Mouse (Mus musculus): ENCODE data around the gene Kcnk7. TPM values are rescaled to one million over a fixed set of nuclear protein-coding genes. Genes with fewer than 3 reads are reported as not detected.
A peak's percentile ranks its signal among the peaks of the same experiment; 100 is the strongest.

The Kcnk7 gene
- polyA plus RNA-seq, 1 experiment from 2014 or later = 0.38 TPM

DNA sequence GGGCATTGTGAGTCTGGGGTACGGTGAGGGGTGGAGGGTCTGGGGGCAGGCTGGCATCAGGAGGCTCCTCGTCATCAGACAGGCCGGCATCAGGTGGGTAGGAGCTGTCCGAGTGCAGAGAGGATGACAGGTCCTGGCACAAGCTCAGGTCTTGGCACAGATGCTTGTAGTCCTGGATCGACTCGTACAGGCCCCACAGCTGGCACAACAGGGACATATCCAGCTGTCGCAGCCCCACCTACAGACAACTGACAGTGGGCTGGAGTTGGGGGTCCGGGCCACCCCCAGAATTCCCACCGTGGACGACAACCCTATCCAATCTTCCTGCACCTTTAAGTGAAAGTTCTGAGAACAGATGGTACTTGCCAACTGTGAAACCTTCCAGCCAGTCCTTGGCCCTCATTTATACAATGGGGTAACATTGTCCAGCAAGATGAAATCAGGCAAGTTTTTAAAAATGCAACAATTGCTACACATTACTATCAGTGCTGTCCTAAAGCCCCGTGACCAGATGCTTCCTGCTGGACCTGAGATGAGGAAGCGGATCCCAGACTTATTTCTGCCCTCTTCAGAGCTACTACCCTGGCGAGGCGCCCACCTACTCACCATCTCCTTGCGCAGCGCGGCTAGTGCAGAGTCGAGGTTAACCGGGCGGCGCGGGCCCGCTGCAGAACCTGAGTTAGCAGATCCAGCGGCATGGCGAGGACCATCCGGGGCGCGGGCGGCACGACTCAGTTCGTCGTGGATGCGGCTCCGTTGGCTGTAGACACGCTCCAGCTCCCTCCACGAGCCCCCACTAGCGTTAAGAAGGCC lies 24.7 kb downstream of the Kcnk7 start:
- Histone ChIP-seq H3K27ac (peak overlapping the region; percentile 94), H3K4me1 (peaks cover 72% of the 10 kb centered on the region), H3K4me2 (peak overlapping the region; percentile 87), H3K4me3 (replicated peaks) (peak overlapping the region; percentile 97), H3K9ac (peak overlapping the region; percentile 97), H3K9me3 (replicated peaks) (no peaks in the 10 kb centered on the region), H3K36me3 (peaks cover 10% of the 10 kb centered on the region; the same call in 1 of the 2 replicates), H3K27me3 (no peaks in the 10 kb centered on the region)
- 7% methylated on average over 37 of the region's 37 CpGs for WGBS
- peak; percentile 24 for ATAC-seq (replicated peaks; ENCODE audit: low FRiP score)

DNA sequence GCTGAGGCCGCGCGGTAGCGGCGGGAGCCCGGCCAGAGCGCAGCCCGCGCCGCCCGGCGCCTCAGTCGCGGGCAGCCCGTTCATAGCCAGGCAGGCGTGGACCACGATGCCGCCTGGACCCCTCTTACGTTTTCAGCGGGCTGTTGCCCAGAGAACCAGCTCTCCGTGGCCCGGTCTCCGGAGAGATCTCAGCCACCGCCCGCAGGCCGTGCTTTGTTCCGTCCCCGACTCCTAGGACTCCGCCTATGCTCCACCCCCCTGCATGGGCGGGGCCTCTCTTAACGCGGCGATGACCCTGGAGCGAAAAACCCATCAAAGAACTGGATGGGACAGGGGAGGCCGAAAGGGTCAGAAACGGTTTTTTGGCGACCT lies 25.3 kb downstream of the Kcnk7 start, which contains the start of gene Fam89b:
Fam89b (minus strand) TSS at position 210 of the 372 bp plus-strand sequence.
- Histone ChIP-seq H3K4me3 (replicated peaks) (peak within 1 kb of the TSS; percentile 97), H3K9me3 (replicated peaks) (no peaks in the 10 kb centered on the region), H3K27ac (peak within 1 kb of the TSS; percentile 94), H3K4me1 (peaks cover 66% of the 10 kb centered on the region), H3K27me3 (no peaks in the 10 kb centered on the region), H3K36me3 (peaks cover 4% of the 10 kb centered on the region; the same call in 1 of the 2 replicates), H3K4me2 (peak within 1 kb of the TSS; percentile 87), H3K9ac (peak within 1 kb of the TSS; percentile 97)
- under 1% methylated on average over 37 of the region's 37 CpGs for WGBS
- peak; percentile 73 for ATAC-seq (replicated peaks; ENCODE audit: low FRiP score)

DNA sequence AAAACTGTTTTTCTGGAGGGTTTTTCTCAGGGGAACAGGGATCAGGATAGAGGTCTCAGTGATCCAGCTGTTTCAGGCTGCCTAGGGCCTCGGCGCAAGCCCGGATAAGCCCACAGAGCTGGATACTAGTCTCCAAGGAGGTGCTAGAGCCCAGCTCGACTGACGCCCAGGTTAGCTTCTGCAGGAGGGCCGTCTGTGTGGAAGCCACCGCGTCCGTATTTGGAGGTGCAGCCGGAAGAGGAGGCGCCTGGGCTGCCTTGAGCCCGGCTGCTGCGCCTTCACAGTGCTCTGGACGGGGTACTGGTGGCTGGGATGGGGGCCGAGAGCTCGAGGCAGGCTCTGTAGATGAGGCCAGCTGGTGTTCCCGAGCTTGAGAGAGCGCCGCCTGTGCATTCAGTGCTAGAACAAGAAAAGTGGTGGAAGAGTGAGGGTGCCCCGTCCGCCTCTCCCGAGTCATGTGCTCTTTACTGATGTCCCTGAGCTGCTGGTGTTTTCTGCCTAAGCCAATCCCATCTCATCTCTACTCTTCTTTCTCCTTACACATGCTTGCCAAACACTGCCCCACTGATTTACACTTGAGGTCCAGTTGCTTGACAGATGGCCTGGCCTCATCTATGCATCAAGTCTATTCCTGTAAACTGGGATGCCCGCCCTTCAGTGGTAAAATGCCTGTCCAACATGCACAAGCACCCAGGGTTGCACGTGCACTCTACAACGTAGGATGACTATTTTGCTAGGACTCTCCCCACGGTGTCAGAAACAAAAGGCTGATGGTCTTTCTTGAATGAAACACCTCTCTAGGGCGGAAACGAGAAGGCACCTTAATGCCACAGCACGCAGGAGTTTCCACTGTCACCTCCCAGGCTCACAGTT lies 26.4 kb downstream of the Kcnk7 start:
- WGBS = 76% methylated on average over 29 of the region's 29 CpGs
- no peaks in the 10 kb centered on the region; the same call in 1 of the 2 replicates for H3K27me3 ChIP-seq
- peaks cover 55% of the 10 kb centered on the region for H3K4me1 ChIP-seq
- ATAC-seq (replicated peaks; ENCODE audit: low FRiP score) = no peak
- H3K36me3 ChIP-seq = peaks cover 4% of the 10 kb centered on the region; the same call in 1 of the 2 replicates
- H3K27ac ChIP-seq = peak overlapping the region; percentile 94; the same call in 1 of the 2 replicates
- H3K9me3 ChIP-seq (replicated peaks) = no peaks in the 10 kb centered on the region
- peak overlapping the region; percentile 75 for H3K9ac ChIP-seq
- H3K4me3 ChIP-seq (replicated peaks) = peak overlapping the region; percentile 97
- peak overlapping the region; percentile 87 for H3K4me2 ChIP-seq

DNA sequence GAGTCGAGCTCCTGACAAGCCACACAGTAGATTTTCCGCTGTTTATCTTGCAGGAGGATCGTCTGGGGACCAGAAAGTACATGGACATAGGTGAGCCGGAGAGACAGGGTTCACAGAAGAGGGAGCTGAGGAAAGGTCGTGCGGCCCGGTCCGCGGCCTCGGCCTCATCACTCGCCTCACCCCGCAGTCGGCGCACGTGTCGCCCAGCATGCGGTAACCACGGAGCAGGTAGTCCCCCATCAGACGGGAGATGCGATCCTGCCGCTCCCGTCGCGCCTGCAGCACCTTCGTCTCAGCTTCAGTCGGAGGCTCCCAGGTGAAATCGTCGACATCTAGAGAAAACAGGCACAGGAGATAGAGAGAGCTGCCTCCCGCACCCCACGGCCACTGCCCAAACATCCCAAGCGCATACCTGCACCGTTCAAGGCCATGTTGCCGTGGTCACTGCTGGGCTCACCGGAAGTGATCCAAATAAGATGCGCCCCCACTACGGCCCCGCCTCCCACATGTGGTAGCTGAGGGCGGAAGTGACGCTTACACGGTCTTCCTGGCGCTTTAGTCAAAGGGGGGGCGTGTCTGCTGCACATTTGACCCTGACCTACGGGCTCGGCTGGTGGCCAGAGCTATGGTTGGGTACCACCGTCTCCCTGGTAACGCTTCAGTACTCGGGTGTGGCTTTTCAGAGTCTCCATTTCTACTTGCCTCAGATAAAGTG lies 27.3 kb downstream of the Kcnk7 start:
- WGBS = under 1% methylated on average over 47 of the region's 47 CpGs
- Histone ChIP-seq H3K4me2 (peak overlapping the region; percentile 87), H3K4me1 (peaks cover 46% of the 10 kb centered on the region), H3K36me3 (peaks cover 4% of the 10 kb centered on the region; the same call in 1 of the 2 replicates), H3K27me3 (peaks cover 1% of the 10 kb centered on the region; the same call in 1 of the 2 replicates), H3K4me3 (replicated peaks) (peak overlapping the region; percentile 97), H3K9ac (peak overlapping the region; percentile 75), H3K9me3 (replicated peaks) (no peaks in the 10 kb centered on the region), H3K27ac (peak overlapping the region; percentile 24)
- peak; percentile 87 for ATAC-seq (replicated peaks; ENCODE audit: low FRiP score)

DNA sequence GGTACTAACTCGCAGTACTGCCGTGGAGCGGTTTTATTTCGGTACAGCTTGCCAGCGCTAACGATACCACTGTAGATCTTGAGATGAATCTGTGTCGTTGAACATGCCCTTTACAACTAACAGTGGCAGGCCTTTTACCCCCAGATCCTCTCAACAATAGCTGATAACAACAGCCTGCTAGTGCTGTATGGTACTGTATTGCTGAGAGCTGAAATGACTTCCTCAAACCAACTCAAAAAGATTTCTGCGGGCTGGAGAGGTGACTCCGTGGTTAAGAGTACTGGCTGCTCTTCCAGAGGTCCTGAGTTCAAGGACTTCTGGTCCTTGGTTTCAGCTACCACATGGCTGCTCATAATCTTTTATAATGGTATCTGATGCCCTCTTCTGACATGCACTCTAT lies 30.2 kb downstream of the Kcnk7 start:
- peaks cover 7% of the 10 kb centered on the region for H3K27me3 ChIP-seq
- no peak overlapping the region for H3K9ac ChIP-seq
- WGBS = 83% methylated on average over 9 of the region's 9 CpGs
- no peak overlapping the region for H3K4me3 ChIP-seq (replicated peaks)
- H3K9me3 ChIP-seq (replicated peaks) = no peaks in the 10 kb centered on the region
- peaks cover 21% of the 10 kb centered on the region for H3K4me1 ChIP-seq
- peaks cover 4% of the 10 kb centered on the region; the same call in 1 of the 2 replicates for H3K36me3 ChIP-seq
- H3K4me2 ChIP-seq = no peak overlapping the region
- H3K27ac ChIP-seq = no peak overlapping the region
- no peak for ATAC-seq (replicated peaks; ENCODE audit: low FRiP score)

DNA sequence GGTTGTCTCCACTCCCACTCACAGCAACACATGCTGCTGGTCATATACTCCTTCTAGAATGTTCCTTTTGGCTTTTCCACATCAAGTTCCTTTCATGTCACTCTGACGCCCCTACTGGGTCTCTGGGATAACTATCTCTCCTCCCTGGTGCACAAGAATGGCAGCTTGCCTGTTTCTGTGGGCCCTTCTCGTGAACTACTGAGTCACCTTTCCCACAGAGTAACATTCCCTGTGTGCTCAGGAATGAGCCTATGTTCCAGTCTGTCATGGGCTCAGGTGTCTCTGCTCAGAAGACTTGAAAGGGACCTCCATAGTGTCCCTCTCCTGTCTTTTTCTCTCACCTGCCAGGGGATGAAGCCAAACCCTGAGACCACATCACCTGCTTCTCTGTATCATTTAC lies 35.3 kb downstream of the Kcnk7 start:
- H3K36me3 ChIP-seq = no peaks in the 10 kb centered on the region
- peaks cover 12% of the 10 kb centered on the region for H3K27me3 ChIP-seq
- no peak overlapping the region for H3K9ac ChIP-seq
- H3K4me2 ChIP-seq = no peak overlapping the region
- no peak overlapping the region for H3K27ac ChIP-seq
- H3K4me1 ChIP-seq = peaks cover 40% of the 10 kb centered on the region
- no peaks in the 10 kb centered on the region for H3K9me3 ChIP-seq (replicated peaks)
- WGBS = 56% methylated on average over 2 of the region's 2 CpGs
- ATAC-seq (replicated peaks; ENCODE audit: low FRiP score) = no peak
- H3K4me3 ChIP-seq (replicated peaks) = no peak overlapping the region

DNA sequence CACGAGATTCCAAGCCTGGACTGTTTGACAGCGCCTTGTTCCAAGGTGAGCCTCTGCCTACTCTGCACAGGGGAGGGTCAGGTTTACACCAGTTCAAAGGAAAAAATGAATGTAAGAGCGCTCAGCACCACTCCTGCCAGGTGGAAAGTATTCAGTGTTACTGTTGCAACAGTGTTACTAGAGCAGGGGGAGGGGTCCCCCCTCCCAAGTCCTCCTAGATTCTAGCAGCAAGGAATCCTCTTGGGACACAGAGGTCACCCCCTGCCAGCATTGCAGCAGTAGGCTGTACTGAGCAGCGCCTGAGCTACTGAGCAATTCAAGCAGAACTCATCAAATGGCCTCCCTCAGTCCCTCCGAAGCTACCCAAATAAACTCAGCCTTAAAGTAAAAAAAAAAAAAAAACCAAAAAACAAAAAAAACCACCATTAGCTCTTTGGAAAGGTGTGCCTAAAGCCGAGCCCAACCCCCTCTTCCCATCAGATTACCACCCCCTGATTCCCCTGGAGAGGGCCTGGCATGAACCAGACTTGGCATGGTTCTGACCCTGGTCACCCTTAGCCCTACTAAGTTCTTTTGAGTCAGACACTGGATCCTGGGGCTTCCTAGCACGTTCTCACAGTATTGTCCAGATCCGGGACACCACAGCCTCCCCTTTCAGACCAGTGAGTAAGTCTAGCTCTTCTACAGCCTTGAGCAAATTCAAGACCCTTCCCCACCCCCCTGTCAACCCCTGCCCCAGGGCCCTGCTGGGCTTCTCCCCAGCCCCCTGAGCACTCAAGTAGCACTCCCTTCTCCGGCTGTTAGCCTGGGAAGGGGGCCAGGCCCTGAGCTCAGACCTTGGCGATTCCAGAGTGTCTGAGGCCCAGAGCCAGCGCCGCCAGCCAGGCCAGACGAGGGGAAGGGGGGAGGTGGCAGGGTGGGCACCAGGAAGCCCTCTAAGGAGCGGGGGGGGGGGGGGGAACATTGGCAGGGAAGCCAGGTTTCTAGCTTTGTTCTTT lies 36.5 kb downstream of the Kcnk7 start, which contains the start of gene Ltbp3:
Ltbp3 (plus strand) TSS at position 585 of the 998 bp plus-strand sequence.
- Histone ChIP-seq H3K36me3 (no peaks in the 10 kb centered on the region), H3K9me3 (replicated peaks) (no peaks in the 10 kb centered on the region), H3K9ac (peak within 1 kb of the TSS; percentile 74), H3K27ac (peak within 1 kb of the TSS; percentile 82), H3K4me2 (peak within 1 kb of the TSS; percentile 90), H3K27me3 (peaks cover 22% of the 10 kb centered on the region), H3K4me1 (peaks cover 49% of the 10 kb centered on the region), H3K4me3 (replicated peaks) (peak within 1 kb of the TSS; percentile 55)
- 0 out of 2 replicates have a peak, but pooled peaks have one; percentile 5 for ATAC-seq (replicated peaks; ENCODE audit: low FRiP score)
- 25% methylated on average over 13 of the region's 14 CpGs for WGBS

DNA sequence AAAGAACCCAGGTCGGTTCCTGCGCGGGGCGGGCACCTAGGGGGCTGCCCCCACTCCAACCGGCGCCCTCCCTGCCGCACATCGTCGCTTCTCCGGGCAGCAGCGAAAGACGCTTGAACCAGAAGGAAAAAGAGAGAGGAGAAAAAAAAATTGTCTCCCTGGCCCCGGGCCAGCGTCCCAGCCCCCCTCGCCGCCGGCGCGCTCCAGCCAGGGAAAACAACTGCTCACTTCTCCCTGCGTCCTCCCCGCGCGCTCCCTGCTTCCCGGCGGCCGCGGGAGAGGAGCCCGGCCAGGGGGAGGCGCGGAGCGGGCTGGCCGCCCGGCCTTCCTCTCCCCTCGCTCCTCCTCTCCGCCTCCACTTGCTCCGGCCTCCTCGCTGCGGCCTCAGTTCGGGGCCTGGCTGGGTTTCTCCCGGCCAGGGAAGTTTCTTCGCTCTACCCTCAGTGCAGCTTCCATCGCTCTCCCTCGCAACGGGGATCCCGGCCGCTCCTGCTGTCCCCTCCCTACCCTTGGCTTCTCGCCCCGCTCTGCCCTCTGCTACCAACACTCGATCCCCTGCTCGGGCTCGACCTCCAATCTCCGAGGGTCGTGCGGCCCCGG lies 37.6 kb downstream of the Kcnk7 start:
- Histone ChIP-seq H3K4me3 (replicated peaks) (peak overlapping the region; percentile 55), H3K36me3 (no peaks in the 10 kb centered on the region), H3K27me3 (peaks cover 25% of the 10 kb centered on the region), H3K4me2 (peak overlapping the region; percentile 90), H3K4me1 (peaks cover 58% of the 10 kb centered on the region), H3K27ac (peak overlapping the region; percentile 82), H3K9me3 (replicated peaks) (no peaks in the 10 kb centered on the region), H3K9ac (peak overlapping the region; percentile 74)
- peak; percentile 73 for ATAC-seq (replicated peaks; ENCODE audit: low FRiP score)
- WGBS = under 1% methylated on average over 55 of the region's 55 CpGs

DNA sequence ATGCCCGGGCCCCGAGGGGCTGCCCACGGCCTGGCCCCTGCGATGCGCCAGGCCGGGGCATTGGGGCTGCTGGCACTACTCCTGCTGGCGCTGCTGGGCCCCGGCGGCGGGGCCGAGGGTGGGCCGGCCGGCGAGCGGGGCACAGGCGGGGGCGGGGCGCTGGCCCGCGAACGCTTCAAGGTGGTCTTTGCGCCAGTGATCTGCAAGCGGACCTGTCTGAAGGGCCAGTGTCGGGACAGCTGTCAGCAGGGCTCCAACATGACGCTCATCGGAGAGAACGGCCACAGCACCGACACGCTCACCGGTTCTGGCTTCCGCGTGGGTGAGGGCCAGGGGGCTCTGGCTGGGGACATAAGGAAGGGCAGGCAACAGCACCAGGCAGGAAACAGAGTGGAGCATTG lies 38.1 kb downstream of the Kcnk7 start:
- WGBS = 1% methylated on average over 32 of the region's 32 CpGs
- Histone ChIP-seq H3K9ac (peak overlapping the region; percentile 74), H3K4me1 (peaks cover 58% of the 10 kb centered on the region), H3K4me2 (peak overlapping the region; percentile 90), H3K27me3 (peaks cover 23% of the 10 kb centered on the region), H3K36me3 (no peaks in the 10 kb centered on the region), H3K9me3 (replicated peaks) (no peaks in the 10 kb centered on the region), H3K4me3 (replicated peaks) (peak overlapping the region; percentile 55), H3K27ac (peak overlapping the region; percentile 82)
- peak; percentile 0; the same call in 1 of the 2 replicates for ATAC-seq (replicated peaks; ENCODE audit: low FRiP score)

DNA sequence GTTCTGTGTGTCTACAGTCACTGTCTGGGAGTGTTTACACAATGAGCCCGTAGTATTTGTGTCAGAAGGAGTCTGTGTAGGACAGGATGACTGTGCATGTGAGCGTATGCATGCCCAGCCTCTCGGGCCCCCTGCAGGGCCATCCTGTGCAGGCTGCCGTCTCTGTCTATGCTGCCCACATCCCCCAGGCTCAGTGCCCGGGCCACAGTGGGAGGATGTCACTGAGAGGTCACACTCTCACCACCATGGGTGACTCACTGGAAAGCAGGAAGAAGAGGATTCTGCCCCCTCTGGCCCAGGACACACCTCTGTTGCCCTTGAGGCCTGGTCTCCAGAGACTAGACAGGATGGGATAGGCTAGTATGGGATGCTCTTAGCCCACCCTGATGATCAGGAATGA lies 39.4 kb downstream of the Kcnk7 start:
- H3K36me3 ChIP-seq = no peaks in the 10 kb centered on the region
- no peak for ATAC-seq (replicated peaks; ENCODE audit: low FRiP score)
- H3K9ac ChIP-seq = no peak overlapping the region
- 0 out of 2 replicates have a peak overlapping the region, but pooled peaks have one; percentile 55 for H3K4me3 ChIP-seq (replicated peaks)
- peaks cover 28% of the 10 kb centered on the region for H3K27me3 ChIP-seq
- no peak overlapping the region for H3K27ac ChIP-seq
- WGBS = 62% methylated on average over 5 of the region's 5 CpGs
- no peaks in the 10 kb centered on the region for H3K9me3 ChIP-seq (replicated peaks)
- H3K4me2 ChIP-seq = peak overlapping the region; percentile 90; the same call in 1 of the 2 replicates
- H3K4me1 ChIP-seq = peaks cover 58% of the 10 kb centered on the region
